ENCODE assay signal across 9 mouse cellular contexts in genomic region chr10:116848749-116849473, GRCm38 (mm10). TPM values are rescaled to one million over a fixed set of nuclear protein-coding genes. Genes with fewer than 3 reads are reported as not detected.
DNase-seq lines count a peak whose midpoint lies in the region; ATAC-seq and TF ChIP-seq lines count a peak whose summit lies in the region.
"Had no signal": no experiment of that assay in that cellular context is flagged by ENCODE, and none has a peak within 500 bp of the region (broad histone marks: within the 10 kb centered on the region; RNA-seq: fewer than 3 reads in every experiment).

No protein-coding gene starts in this region.

- ATAC-seq in forebrain, embryonic 14.5 days, result peak; percentile 70; the same call in 1 of the 2 replicates
- peak; percentile 62 for ATAC-seq in lung, embryonic 14.5 days (ENCODE audit: insufficient read depth)

- H3K9me3 ChIP-seq in E14TG2a.4 (ENCODE audit: low read length), result no peaks in the 10 kb centered on the region
- H3K9me3 ChIP-seq in forebrain, embryonic 14.5 days (replicated peaks; ENCODE audit: control insufficient read depth, low read length), result no peaks in the 10 kb centered on the region
- H3K9me3 ChIP-seq in lung, embryonic 14.5 days (ENCODE audit: low read depth, low read length), result no peaks in the 10 kb centered on the region

- peak; percentile 79 for TF ChIP-seq CTCF in E14TG2a.4 (conservative IDR thresholded peaks at IDR 0.05; ENCODE audit: low read length)
- peak; percentile 96 for TF ChIP-seq CTCF in lung, embryonic 14.5 days (IDR thresholded peaks at IDR 0.05; ENCODE audit: low read depth)
- TF ChIP-seq CTCF in thymus, adult 2 months (IDR thresholded peaks at IDR 0.05; ENCODE audit: borderline replicate concordance, control insufficient read depth, extremely low read depth, insufficient read depth, low read length, poor library complexity), result peak; percentile 82; the same call in 1 of the 2 replicates

- H3K27ac ChIP-seq in forebrain, embryonic 14.5 days (ENCODE audit: low read depth, low read length), result no peak overlapping the region
- no peak overlapping the region for H3K27ac ChIP-seq in lung, embryonic 14.5 days (ENCODE audit: low read depth)
- H3K27ac ChIP-seq in thymus, adult 2 months (ENCODE audit: control insufficient read depth, insufficient read depth, low read length), result no peak overlapping the region
- H3K27ac ChIP-seq: macrophage had no signal

- H3K4me2 ChIP-seq in forebrain, embryonic 14.5 days (ENCODE audit: low read length), result peak overlapping the region; percentile 37; the same call in 1 of the 2 replicates
- H3K4me2 ChIP-seq in lung, embryonic 14.5 days, result peak overlapping the region; percentile 30; the same call in 1 of the 2 replicates

- peak overlapping the region; percentile 56 for H3K4me3 ChIP-seq in E14TG2a.4 (replicated peaks; ENCODE audit: low read length)
- no peak overlapping the region for H3K4me3 ChIP-seq in forebrain, embryonic 14.5 days (ENCODE audit: low read depth, low read length)
- no peak overlapping the region for H3K4me3 ChIP-seq in lung, embryonic 14.5 days (ENCODE audit: low read depth, low read length)
- no peak overlapping the region for H3K4me3 ChIP-seq in thymus, adult 2 months (ENCODE audit: control insufficient read depth, insufficient read depth, low read length)

- 0 out of 2 replicates have a peak overlapping the region, but pooled peaks have one; percentile 17 for H3K9ac ChIP-seq in forebrain, embryonic 14.5 days (ENCODE audit: low read length)
- no peak overlapping the region for H3K9ac ChIP-seq in lung, embryonic 14.5 days

- peaks cover 8% of the 10 kb centered on the region; the same call in 1 of the 2 replicates for H3K27me3 ChIP-seq in E14TG2a.4 (ENCODE audit: insufficient read depth, low read length)
- no peaks in the 10 kb centered on the region for H3K27me3 ChIP-seq in forebrain, embryonic 14.5 days (replicated peaks; ENCODE audit: control insufficient read depth, insufficient read depth, low read length)
- no peaks in the 10 kb centered on the region for H3K27me3 ChIP-seq in lung, embryonic 14.5 days (ENCODE audit: insufficient read depth, low read length)
- H3K27me3 ChIP-seq in thymus, adult 2 months (ENCODE audit: control insufficient read depth, insufficient read depth, low read length), result no peaks in the 10 kb centered on the region

- no peaks in the 10 kb centered on the region for H3K36me3 ChIP-seq in E14TG2a.4 (ENCODE audit: insufficient read depth, low read length)
- H3K36me3 ChIP-seq in forebrain, embryonic 14.5 days (ENCODE audit: control insufficient read depth, insufficient read depth, low read length), result no peaks in the 10 kb centered on the region
- H3K36me3 ChIP-seq in lung, embryonic 14.5 days (ENCODE audit: insufficient read depth), result no peaks in the 10 kb centered on the region
- no peaks in the 10 kb centered on the region for H3K36me3 ChIP-seq in thymus, adult 2 months (ENCODE audit: control insufficient read depth, insufficient read depth, low read length)

- DNase-seq in c-Kit-positive CD71-positive TER-119-negative erythroid progenitor cells, embryonic 14.5 days (ENCODE audit: low read depth), result peak; percentile 16
- DNase-seq in forebrain, embryonic 14.5 days (ENCODE audit: low spot score), result peak; percentile 88
- DNase-seq in heart, postnatal 14 days, result peak; percentile 87 to 94
- DNase-seq in large intestine, adult 2 months (ENCODE audit: low read depth, low spot score), result peak; percentile 14
- peak; percentile 93 for DNase-seq in lung, embryonic 14.5 days
- DNase-seq in ovary, adult 18-20 months (ENCODE audit: low spot score), result peak; percentile 36
- peak; percentile 81 for DNase-seq in thymus, adult 2 months

- peaks cover 5% of the 10 kb centered on the region for H3K4me1 ChIP-seq in E14TG2a.4 (replicated peaks; ENCODE audit: low read depth, low read length)
- H3K4me1 ChIP-seq in forebrain, embryonic 14.5 days (ENCODE audit: control insufficient read depth, insufficient read depth, low read length), result no peaks in the 10 kb centered on the region
- H3K4me1 ChIP-seq in lung, embryonic 14.5 days (ENCODE audit: insufficient read depth), result no peaks in the 10 kb centered on the region
- H3K4me1 ChIP-seq in thymus, adult 2 months (replicated peaks; ENCODE audit: control insufficient read depth, insufficient read depth, low read length), result peaks cover 3% of the 10 kb centered on the region

- TF ChIP-seq POLR2A in thymus, adult 2 months (IDR thresholded peaks at IDR 0.05; ENCODE audit: control insufficient read depth, extremely low read depth, insufficient read depth, low read length, poor library complexity), result no peak

- intact Hi-C loops in heart, postnatal 14 days (cut with DNase I), result loop anchor here (2.0 to 10.0 kb wide), 3 partner anchors 317 to 654 kb away; no protein-coding TSS in a partner anchor

- WGBS in forebrain, embryonic 14.5 days, result 21% methylated on average over 22 of the region's 22 CpGs
- WGBS in large intestine, adult 2 months, result 20% methylated on average over 22 of the region's 22 CpGs
- WGBS in lung, embryonic 14.5 days, result 20% methylated on average over 22 of the region's 22 CpGs
- WGBS in thymus, adult 2 months, result 32% methylated on average over 22 of the region's 22 CpGs

RNA-seq across cellular contexts. Expression of gene Myrfl, which starts 47.8 kb away (rescaled TPM):
- 0.06 and 0.11 TPM in 2 replicates for polyA plus RNA-seq in forebrain, embryonic 14.5 days (2014; fragmentation: Nextera tagmentation; extraction: Ambion mirVana)
- total RNA-seq in heart, postnatal 14 days (2021), result under 1 TPM; 0.72 to 0.76 TPM
- 25.9 and 39.9 TPM in 2 replicates for polyA plus RNA-seq in large intestine, adult 2 months (2012; rRNA removed)
- polyA plus RNA-seq in lung, embryonic 14.5 days (2014; fragmentation: Nextera tagmentation; extraction: Ambion mirVana), result 0.09 TPM in 1 of 2 replicates, not detected in the other
- 0.12 and 0.22 TPM in 2 replicates for polyA plus RNA-seq in thymus, adult 2 months (2012; rRNA removed)
- polyA plus RNA-seq: macrophage had no signal

Comparison
In these comparisons a context has a peak if more than half of its experiments do, and no peak if none do; other contexts are left out.
1. DNase-seq: peak in every context shown above with its lines; median percentile 93 in lung, embryonic 14.5 days; 90 in heart, postnatal 14 days; 88 in forebrain, embryonic 14.5 days; 81 in thymus, adult 2 months; 36 in ovary, adult 18-20 months; 16 in c-Kit-positive CD71-positive TER-119-negative erythroid progenitor cells, embryonic 14.5 days; 14 in large intestine, adult 2 months.
2. RNA of gene Myrfl, which starts 47.8 kb away (polyA plus RNA-seq): 25.9 to 39.9 TPM in large intestine, adult 2 months; 0.12 to 0.22 TPM in thymus, adult 2 months, 0.06 to 0.11 TPM in forebrain, embryonic 14.5 days and 0.09 TPM in lung, embryonic 14.5 days; every median in the first group is over 10 times any median in the second.
3. Peak in every context shown above with its lines, with median percentiles within 50 percentile points of each other: CTCF ChIP-seq.